Comparison of ENCODE assay signal across 9 mouse cellular contexts in the genomic region with DNA sequence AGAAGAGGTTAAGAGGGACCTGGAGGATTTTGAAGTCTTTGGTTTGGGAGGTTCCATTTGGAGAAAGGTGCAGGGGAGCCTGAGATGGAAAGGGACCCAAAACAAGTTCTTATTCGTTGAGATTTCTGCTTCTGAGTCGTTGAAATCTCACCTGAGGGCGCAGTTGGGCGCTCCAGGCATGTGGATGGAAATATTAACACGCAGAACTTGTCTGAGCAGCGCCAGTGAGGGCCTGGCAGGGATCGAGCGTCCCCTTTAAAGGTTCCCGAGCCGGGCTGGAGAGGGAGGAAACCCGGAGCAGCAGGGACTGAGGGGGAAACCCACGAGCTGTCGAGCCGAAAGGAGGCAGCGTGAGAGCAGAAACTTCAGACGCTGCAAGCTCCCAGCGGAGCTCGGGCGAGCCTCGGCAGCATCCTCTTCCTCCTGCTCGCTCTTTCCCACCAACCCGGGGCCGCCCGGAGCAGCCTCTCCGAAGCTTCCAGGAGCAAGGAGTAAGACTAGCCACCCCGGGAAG.
DNase-seq lines count a peak whose midpoint lies in the region; ATAC-seq lines count a peak whose summit lies in the region.
"Had no signal": no experiment of that assay in that cellular context is flagged by ENCODE, and none has a peak within 500 bp of the region (broad histone marks: within the 10 kb centered on the region; RNA-seq: fewer than 3 reads in every experiment).

No protein-coding gene starts in this region.

- H3K9me3 ChIP-seq in hindbrain, embryonic 14.5 days (ENCODE audit: control insufficient read depth, low read length), result no peaks in the 10 kb centered on the region

- peaks cover 20% of the 10 kb centered on the region for H3K4me1 ChIP-seq in hindbrain, embryonic 14.5 days (replicated peaks; ENCODE audit: control insufficient read depth, insufficient read depth, low read length)

- WGBS in hindbrain, embryonic 14.5 days, result under 1% methylated on average over 26 of the region's 26 CpGs

- ATAC-seq in hindbrain, embryonic 14.5 days (ENCODE audit: low FRiP score), result peak; percentile 87
- no peak for ATAC-seq in erythroid progenitor cell, adult 5-6 weeks (replicated peaks; ENCODE audit: low FRiP score, poor library complexity, severe bottlenecking)
- ATAC-seq: Patski had no signal

- H3K27me3 ChIP-seq in hindbrain, embryonic 14.5 days (ENCODE audit: control insufficient read depth, insufficient read depth, low read length), result no peaks in the 10 kb centered on the region

- H3K36me3 ChIP-seq in hindbrain, embryonic 14.5 days (replicated peaks; ENCODE audit: control insufficient read depth, insufficient read depth), result no peaks in the 10 kb centered on the region

- peak overlapping the region; percentile 69 for H3K4me2 ChIP-seq in hindbrain, embryonic 14.5 days (replicated peaks)

- peak; percentile 91 for DNase-seq in ZHBTc4 (ENCODE audit: low read depth, low spot score)
- peak; percentile 28 to 69 for DNase-seq in cerebellum, postnatal 4 days (ENCODE audit: low spot score in 2 of 2)
- peak; percentile 37 for DNase-seq in gastrocnemius, adult 18-20 months (ENCODE audit: low spot score)
- peak; percentile 78 for DNase-seq in hindbrain, embryonic 14.5 days (ENCODE audit: low spot score)
- peak; percentile 65 to 78 for DNase-seq in left cerebral cortex, adult 18-20 months (ENCODE audit: low spot score in 2 of 2)
- peak; percentile 67 for DNase-seq in lung, postnatal 14 days
- peak; percentile 81 to 82 for DNase-seq in right cerebral cortex, postnatal 10 days (ENCODE audit: low spot score in 2 of 2)

- H3K4me3 ChIP-seq in hindbrain, embryonic 14.5 days (replicated peaks; ENCODE audit: low read length), result peak overlapping the region; percentile 68

- peak overlapping the region; percentile 76 for H3K27ac ChIP-seq in hindbrain, embryonic 14.5 days

- H3K9ac ChIP-seq in hindbrain, embryonic 14.5 days, result peak overlapping the region; percentile 66

Comparison
In these comparisons a context has a peak if more than half of its experiments do, and no peak if none do; other contexts are left out.
1. DNase-seq: peak in every context shown above with its lines; median percentile 91 in ZHBTc4; 82 in right cerebral cortex, postnatal 10 days; 78 in hindbrain, embryonic 14.5 days; 72 in left cerebral cortex, adult 18-20 months; 67 in lung, postnatal 14 days; 48 in cerebellum, postnatal 4 days; 37 in gastrocnemius, adult 18-20 months.